Mouse (Mus musculus) ovary, adult 18-20 months (tissue): ENCODE results near the gene Rprd1b.
A peak's percentile ranks its signal among the peaks of the same experiment; 100 is the strongest.

Experiments
- DNase-seq: peaks from one replicate; pipeline ENCODE4 v3.0.0; 2022; ENCODE audit warnings: low spot score, mixed read lengths

Rprd1b gene

GRCm38 (mm10) chr2:158028354-158028863, at the start of gene Rprd1b, which contains the start of gene Tti1:
Rprd1b (plus strand) TSS chr2:158028497.
Tti1 (minus strand) TSS chr2:158028433.
- peak; percentile 87 for DNase-seq

- no peak for DNase-seq
These were observed 49.1 kb upstream of the Rprd1b start for GRCm38 (mm10) chr2:157979241-157979640.

- no peak for DNase-seq
These were observed 45.6 kb upstream of the Rprd1b start for GRCm38 (mm10) chr2:157982727-157983126.

GRCm38 (mm10) chr2:157983276-157983675, 45.0 kb upstream of the Rprd1b start:
- no peak for DNase-seq

GRCm38 (mm10) chr2:157985611-157986010, 42.7 kb upstream of the Rprd1b start:
- DNase-seq, result no peak

- no peak for DNase-seq
These were observed 42.1 kb upstream of the Rprd1b start for GRCm38 (mm10) chr2:157986235-157986634.

GRCm38 (mm10) chr2:157988416-157989190, 39.7 kb upstream of the Rprd1b start:
- no peak for DNase-seq

GRCm38 (mm10) chr2:157989946-157990345, 38.4 kb upstream of the Rprd1b start:
- DNase-seq, result no peak

GRCm38 (mm10) chr2:157991026-157991425, 37.3 kb upstream of the Rprd1b start:
- no peak for DNase-seq

GRCm38 (mm10) chr2:157992501-157992900, 35.8 kb upstream of the Rprd1b start:
- no peak for DNase-seq

- DNase-seq, result no peak
These were observed 29.5 kb upstream of the Rprd1b start for GRCm38 (mm10) chr2:157998817-157999216.

GRCm38 (mm10) chr2:158004620-158005019, 23.7 kb upstream of the Rprd1b start:
- DNase-seq, result no peak

- no peak for DNase-seq
These were observed 22.7 kb upstream of the Rprd1b start for GRCm38 (mm10) chr2:158005641-158006040.

- no peak for DNase-seq
These were observed 18.9 kb upstream of the Rprd1b start for GRCm38 (mm10) chr2:158009373-158009772.

- DNase-seq, result no peak
These were observed 15.7 kb upstream of the Rprd1b start for GRCm38 (mm10) chr2:158012608-158013007.

GRCm38 (mm10) chr2:158017330-158017729, 11.0 kb upstream of the Rprd1b start:
- DNase-seq, result no peak

GRCm38 (mm10) chr2:158027855-158028353, 393 bp upstream of the Rprd1b start:
- DNase-seq, result no peak

- no peak for DNase-seq
These were observed 1.7 kb downstream of the Rprd1b start for GRCm38 (mm10) chr2:158030007-158030406.

GRCm38 (mm10) chr2:158035813-158036212, 7.5 kb downstream of the Rprd1b start:
- no peak for DNase-seq

GRCm38 (mm10) chr2:158036408-158036807, 8.1 kb downstream of the Rprd1b start:
- no peak for DNase-seq

GRCm38 (mm10) chr2:158036953-158037352, 8.7 kb downstream of the Rprd1b start:
- DNase-seq, result no peak

GRCm38 (mm10) chr2:158037571-158037970, 9.3 kb downstream of the Rprd1b start:
- DNase-seq, result no peak

- no peak for DNase-seq
These were observed 11.4 kb downstream of the Rprd1b start for GRCm38 (mm10) chr2:158039662-158040061.

- DNase-seq, result no peak
These were observed 12.1 kb downstream of the Rprd1b start for GRCm38 (mm10) chr2:158040396-158040795.
